Mouse (Mus musculus): ENCODE measurements at regions not wholly inside any gene's neighbourhood (a gene's known extent, or its start where the extent isn't known, plus 50 kb on each side); places are given as distances from the start of the nearest gene placed in this dataset.
"Not testable (repeated sequence)": the region's sequence is repeated elsewhere in the genome, so short reads cannot be mapped to it uniquely, and the experiment has no call there.

DNA sequence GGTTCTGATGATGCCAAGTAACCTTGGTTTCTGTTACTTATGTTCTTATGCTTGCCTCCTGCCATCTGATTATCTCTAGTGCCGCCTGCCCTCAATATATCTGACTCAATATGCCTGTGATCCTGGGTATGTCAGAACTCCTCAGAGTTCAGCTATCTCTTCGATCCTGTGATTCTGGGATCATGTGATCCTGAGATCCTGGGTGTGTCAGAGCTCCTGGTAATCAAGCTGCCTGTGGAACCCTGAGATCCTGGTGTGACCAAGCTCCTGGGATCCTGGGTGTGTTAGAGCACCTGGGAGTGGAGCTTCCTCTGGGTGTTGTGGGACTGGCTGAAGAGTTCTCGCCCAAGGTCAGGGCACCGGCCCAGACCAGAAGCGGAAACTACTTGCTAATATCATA, 147.1 kb upstream of the Gm37988 start:
- not testable (repeated sequence) for H3K9me3 ChIP-seq (replicated peaks; ENCODE audit: control insufficient read depth, low read length); H3K4me1 ChIP-seq (ENCODE audit: control insufficient read depth, insufficient read depth, low read length); H3K27me3 ChIP-seq (ENCODE audit: control insufficient read depth, insufficient read depth, low read length); ATAC-seq (ENCODE audit: insufficient read depth, low FRiP score); H3K4me3 ChIP-seq (replicated peaks; ENCODE audit: low read length); H3K4me2 ChIP-seq (ENCODE audit: low read depth, low read length); H3K9ac ChIP-seq (ENCODE audit: low read length); H3K27ac ChIP-seq (ENCODE audit: low read length); H3K36me3 ChIP-seq (ENCODE audit: control insufficient read depth, insufficient read depth, low read length)
- WGBS, result 88% methylated on average over 5 of the region's 5 CpGs

DNA sequence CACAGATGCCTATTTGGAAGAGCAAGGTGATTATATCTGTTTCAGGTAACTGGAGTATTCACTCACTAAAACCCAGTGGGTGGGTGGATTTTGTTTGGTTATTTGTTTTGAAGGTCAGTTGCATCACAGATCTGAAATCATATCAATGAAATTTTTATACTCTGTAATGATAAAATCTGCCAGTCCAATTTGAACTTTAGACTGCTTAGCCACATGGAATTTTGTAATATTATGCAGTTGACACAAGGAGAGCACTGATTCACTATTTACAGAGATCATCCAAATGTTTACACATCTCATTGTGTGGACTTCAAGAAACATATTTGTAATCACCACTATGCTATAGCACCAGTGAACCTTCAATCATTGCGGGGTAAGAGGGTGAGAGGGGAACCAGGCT, 145.9 kb upstream of the Gm37988 start:
- no peak for ATAC-seq (ENCODE audit: insufficient read depth, low FRiP score)
- Histone ChIP-seq H3K36me3 (ENCODE audit: control insufficient read depth, insufficient read depth, low read length) (no peaks in the 10 kb centered on the region), H3K9me3 (replicated peaks; ENCODE audit: control insufficient read depth, low read length) (no peaks in the 10 kb centered on the region), H3K4me3 (replicated peaks; ENCODE audit: low read length) (no peak overlapping the region), H3K4me2 (ENCODE audit: low read depth, low read length) (no peak overlapping the region), H3K9ac (ENCODE audit: low read length) (no peak overlapping the region), H3K27me3 (ENCODE audit: control insufficient read depth, insufficient read depth, low read length) (no peaks in the 10 kb centered on the region), H3K4me1 (ENCODE audit: control insufficient read depth, insufficient read depth, low read length) (no peaks in the 10 kb centered on the region), H3K27ac (ENCODE audit: low read length) (no peak overlapping the region)
- WGBS, result 80% methylated on average over 1 of the region's 1 CpGs

DNA sequence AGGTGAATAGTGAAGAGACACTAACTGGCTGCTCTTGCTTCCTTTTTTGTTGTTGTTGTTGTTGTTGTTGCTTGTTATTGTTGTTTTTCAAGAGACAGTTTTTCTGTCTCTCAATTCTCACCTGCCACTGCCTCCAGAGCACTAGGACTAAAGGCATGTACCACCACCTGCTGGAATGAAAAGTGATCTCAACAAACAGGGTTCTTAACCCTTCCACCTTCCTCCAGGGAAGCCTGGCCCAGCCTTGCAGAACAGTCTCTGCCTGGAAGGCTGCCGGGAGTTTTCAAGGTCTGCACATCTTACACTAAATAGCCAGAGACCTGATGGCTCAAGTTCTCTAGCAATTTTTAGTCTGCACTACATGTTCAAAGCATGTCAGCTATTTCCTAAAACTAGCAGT, 138.0 kb upstream of the Gm37988 start:
- no peak for ATAC-seq (ENCODE audit: insufficient read depth, low FRiP score)
- 35% methylated on average over 1 of the region's 1 CpGs for WGBS
- no peak overlapping the region for H3K4me2 ChIP-seq (ENCODE audit: low read depth, low read length)
- H3K4me1 ChIP-seq (ENCODE audit: control insufficient read depth, insufficient read depth, low read length), result peaks cover 9% of the 10 kb centered on the region; the same call in 1 of the 2 replicates
- H3K4me3 ChIP-seq (replicated peaks; ENCODE audit: low read length), result no peak overlapping the region
- H3K36me3 ChIP-seq (ENCODE audit: control insufficient read depth, insufficient read depth, low read length), result no peaks in the 10 kb centered on the region
- no peak overlapping the region for H3K9ac ChIP-seq (ENCODE audit: low read length)
- H3K27me3 ChIP-seq (ENCODE audit: control insufficient read depth, insufficient read depth, low read length), result no peaks in the 10 kb centered on the region
- no peak overlapping the region for H3K27ac ChIP-seq (ENCODE audit: low read length)
- H3K9me3 ChIP-seq (replicated peaks; ENCODE audit: control insufficient read depth, low read length), result no peaks in the 10 kb centered on the region

DNA sequence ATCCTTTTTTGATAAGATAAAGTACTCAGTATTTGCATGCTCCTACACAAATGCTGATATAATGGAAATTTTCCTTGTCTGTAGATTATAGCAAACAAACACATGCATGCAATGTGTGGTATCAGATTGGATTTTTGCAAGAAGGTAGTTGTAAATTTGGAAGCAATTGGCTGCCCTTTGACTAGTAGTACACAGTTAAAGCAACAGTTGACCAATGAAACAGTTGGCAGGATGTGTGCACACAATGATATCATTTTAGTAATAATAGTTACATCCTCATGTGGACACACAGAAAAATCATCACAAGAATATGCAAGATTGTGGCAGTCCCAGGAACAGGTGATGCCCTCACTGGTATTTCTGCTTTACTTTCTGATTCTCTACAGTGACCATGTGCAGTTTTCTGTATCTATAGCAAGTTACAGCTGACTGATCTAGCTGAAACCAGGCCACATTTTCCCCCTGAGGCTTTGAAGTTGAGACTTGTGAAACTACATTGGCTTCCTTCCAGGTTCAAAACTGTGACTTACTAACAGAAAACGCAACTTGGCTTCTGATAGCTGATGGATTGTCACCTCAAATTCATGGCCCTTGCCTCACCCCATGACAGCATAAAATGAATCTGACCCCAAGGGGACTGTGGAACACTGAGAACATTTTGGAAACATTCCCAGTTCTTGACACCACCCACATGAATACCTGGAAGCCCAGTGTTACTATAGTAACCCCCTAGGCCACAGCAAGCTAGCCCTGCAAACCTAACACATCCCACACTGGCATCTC, 136.3 kb upstream of the Gm37988 start:
- no peaks in the 10 kb centered on the region for H3K36me3 ChIP-seq (ENCODE audit: control insufficient read depth, insufficient read depth, low read length)
- peaks cover 9% of the 10 kb centered on the region; the same call in 1 of the 2 replicates for H3K4me1 ChIP-seq (ENCODE audit: control insufficient read depth, insufficient read depth, low read length)
- no peak overlapping the region for H3K4me2 ChIP-seq (ENCODE audit: low read depth, low read length)
- H3K9me3 ChIP-seq (replicated peaks; ENCODE audit: control insufficient read depth, low read length), result no peaks in the 10 kb centered on the region
- H3K27ac ChIP-seq (ENCODE audit: low read length), result no peak overlapping the region
- H3K27me3 ChIP-seq (ENCODE audit: control insufficient read depth, insufficient read depth, low read length), result no peaks in the 10 kb centered on the region
- no peak overlapping the region for H3K9ac ChIP-seq (ENCODE audit: low read length)
- H3K4me3 ChIP-seq (replicated peaks; ENCODE audit: low read length), result no peak overlapping the region
- 35% methylated on average over 1 of the region's 1 CpGs for WGBS
- ATAC-seq (ENCODE audit: insufficient read depth, low FRiP score), result peak; percentile 53

DNA sequence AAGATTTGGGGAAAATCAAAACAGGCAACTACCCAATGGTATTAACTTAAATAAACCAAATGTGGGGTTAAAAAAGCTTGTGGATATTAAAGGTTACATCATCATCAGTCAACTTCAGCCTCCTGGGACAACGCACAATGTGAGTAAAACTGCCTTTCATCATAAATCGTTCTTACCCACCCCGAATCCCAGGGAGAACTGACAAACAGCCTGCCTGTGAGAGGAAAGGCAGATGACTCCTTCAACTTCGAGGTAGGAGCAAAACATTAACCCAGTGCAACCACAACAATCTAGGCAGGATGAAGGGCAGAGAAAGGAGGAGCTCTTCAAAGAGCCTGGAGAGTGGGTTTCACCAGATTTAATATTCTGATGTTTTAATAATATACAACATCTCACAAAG, 135.3 kb upstream of the Gm37988 start:
- no peak overlapping the region for H3K27ac ChIP-seq (ENCODE audit: low read length)
- no peak overlapping the region for H3K4me2 ChIP-seq (ENCODE audit: low read depth, low read length)
- H3K36me3 ChIP-seq (ENCODE audit: control insufficient read depth, insufficient read depth, low read length), result no peaks in the 10 kb centered on the region
- H3K9ac ChIP-seq (ENCODE audit: low read length), result no peak overlapping the region
- no peaks in the 10 kb centered on the region for H3K27me3 ChIP-seq (ENCODE audit: control insufficient read depth, insufficient read depth, low read length)
- WGBS, result 11% methylated on average over 4 of the region's 4 CpGs
- no peak overlapping the region for H3K4me3 ChIP-seq (replicated peaks; ENCODE audit: low read length)
- peaks cover 9% of the 10 kb centered on the region; the same call in 1 of the 2 replicates for H3K4me1 ChIP-seq (ENCODE audit: control insufficient read depth, insufficient read depth, low read length)
- ATAC-seq (ENCODE audit: insufficient read depth, low FRiP score), result no peak
- no peaks in the 10 kb centered on the region for H3K9me3 ChIP-seq (replicated peaks; ENCODE audit: control insufficient read depth, low read length)

DNA sequence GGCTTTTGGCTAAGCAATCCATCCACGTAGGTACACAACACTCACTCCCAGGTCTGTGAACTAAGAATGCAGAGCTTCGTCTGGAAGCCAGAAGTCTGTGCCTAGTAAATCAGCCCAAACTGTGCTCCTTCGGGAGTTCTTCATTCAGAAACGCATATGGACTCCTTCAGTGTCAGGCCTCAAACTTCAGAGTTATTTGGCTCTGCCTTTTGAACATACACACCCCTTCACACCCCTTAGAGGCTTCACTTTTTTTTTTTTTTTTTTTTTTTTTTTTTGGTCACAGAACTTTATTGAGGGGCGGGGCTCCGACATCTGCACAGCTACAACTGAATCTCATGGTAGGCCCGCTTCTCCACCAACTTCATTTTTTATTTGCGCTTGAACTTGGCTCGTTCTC, 120.1 kb upstream of the Gm37988 start:
- Histone ChIP-seq H3K4me2 (ENCODE audit: low read depth, low read length) (no peak overlapping the region), H3K9ac (ENCODE audit: low read length) (no peak overlapping the region), H3K27me3 (ENCODE audit: control insufficient read depth, insufficient read depth, low read length) (no peaks in the 10 kb centered on the region), H3K9me3 (replicated peaks; ENCODE audit: control insufficient read depth, low read length) (no peaks in the 10 kb centered on the region), H3K36me3 (ENCODE audit: control insufficient read depth, insufficient read depth, low read length) (no peaks in the 10 kb centered on the region), H3K27ac (ENCODE audit: low read length) (no peak overlapping the region), H3K4me3 (replicated peaks; ENCODE audit: low read length) (no peak overlapping the region), H3K4me1 (ENCODE audit: control insufficient read depth, insufficient read depth, low read length) (no peaks in the 10 kb centered on the region)
- 88% methylated on average over 9 of the region's 9 CpGs for WGBS
- ATAC-seq (ENCODE audit: insufficient read depth, low FRiP score), result no peak

DNA sequence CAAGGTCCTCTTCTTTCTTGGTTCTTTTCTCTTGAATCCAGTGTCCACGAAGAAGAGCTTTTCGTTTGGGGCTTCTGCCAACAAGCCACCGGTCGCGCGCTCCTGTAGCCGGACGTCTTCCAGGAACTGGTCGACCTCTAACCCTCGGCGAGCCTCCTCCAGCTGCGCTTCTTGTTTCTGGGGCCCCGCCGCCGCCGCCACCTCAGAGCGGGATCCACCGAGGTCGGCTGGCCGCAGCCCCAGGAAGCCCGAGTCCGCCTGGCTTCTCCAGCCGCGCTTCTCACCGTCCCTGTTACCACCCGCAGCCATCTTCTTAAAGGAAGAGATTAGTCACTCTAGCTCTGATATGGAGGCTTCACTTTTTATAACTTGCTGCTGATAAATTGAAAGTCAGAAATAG, 118.6 kb upstream of the Gm37988 start:
- Histone ChIP-seq H3K9ac (ENCODE audit: low read length) (0 out of 2 replicates have a peak overlapping the region, but pooled peaks have one; percentile 26), H3K27ac (ENCODE audit: low read length) (no peak overlapping the region), H3K4me1 (ENCODE audit: control insufficient read depth, insufficient read depth, low read length) (no peaks in the 10 kb centered on the region), H3K4me2 (ENCODE audit: low read depth, low read length) (peak overlapping the region; percentile 42; the same call in 1 of the 2 replicates), H3K9me3 (replicated peaks; ENCODE audit: control insufficient read depth, low read length) (no peaks in the 10 kb centered on the region), H3K36me3 (ENCODE audit: control insufficient read depth, insufficient read depth, low read length) (no peaks in the 10 kb centered on the region), H3K27me3 (ENCODE audit: control insufficient read depth, insufficient read depth, low read length) (no peaks in the 10 kb centered on the region), H3K4me3 (replicated peaks; ENCODE audit: low read length) (peak overlapping the region; percentile 23; the same call in 1 of the 2 replicates)
- 27% methylated on average over 26 of the region's 26 CpGs for WGBS
- ATAC-seq (ENCODE audit: insufficient read depth, low FRiP score), result no peak

DNA sequence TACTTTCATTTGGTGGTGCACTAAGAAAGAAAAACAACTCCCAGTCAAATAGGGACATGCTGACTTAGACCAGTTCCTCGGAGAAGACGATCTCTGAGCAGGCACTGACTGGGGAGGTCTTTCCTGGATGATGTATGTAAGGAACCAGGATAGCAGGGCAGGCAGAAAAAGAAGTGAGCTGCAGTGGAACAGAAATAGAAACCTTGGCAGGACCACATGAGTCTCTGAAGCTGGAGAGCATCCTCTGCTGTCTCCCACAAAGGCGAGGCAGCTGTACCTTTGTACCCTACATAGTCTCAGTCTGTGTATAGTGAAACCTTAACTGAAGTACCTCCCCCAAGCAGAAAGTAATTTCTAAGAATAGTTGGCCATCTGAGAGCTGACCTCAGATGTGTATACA, 104.4 kb upstream of the Gm37988 start:
- WGBS, result 63% methylated on average over 3 of the region's 3 CpGs
- Histone ChIP-seq H3K36me3 (ENCODE audit: control insufficient read depth, insufficient read depth, low read length) (no peaks in the 10 kb centered on the region), H3K27ac (ENCODE audit: low read length) (no peak overlapping the region), H3K4me3 (replicated peaks; ENCODE audit: low read length) (no peak overlapping the region), H3K4me2 (ENCODE audit: low read depth, low read length) (no peak overlapping the region), H3K9ac (ENCODE audit: low read length) (no peak overlapping the region), H3K9me3 (replicated peaks; ENCODE audit: control insufficient read depth, low read length) (no peaks in the 10 kb centered on the region), H3K4me1 (ENCODE audit: control insufficient read depth, insufficient read depth, low read length) (no peaks in the 10 kb centered on the region), H3K27me3 (ENCODE audit: control insufficient read depth, insufficient read depth, low read length) (no peaks in the 10 kb centered on the region)
- ATAC-seq (ENCODE audit: insufficient read depth, low FRiP score), result no peak

DNA sequence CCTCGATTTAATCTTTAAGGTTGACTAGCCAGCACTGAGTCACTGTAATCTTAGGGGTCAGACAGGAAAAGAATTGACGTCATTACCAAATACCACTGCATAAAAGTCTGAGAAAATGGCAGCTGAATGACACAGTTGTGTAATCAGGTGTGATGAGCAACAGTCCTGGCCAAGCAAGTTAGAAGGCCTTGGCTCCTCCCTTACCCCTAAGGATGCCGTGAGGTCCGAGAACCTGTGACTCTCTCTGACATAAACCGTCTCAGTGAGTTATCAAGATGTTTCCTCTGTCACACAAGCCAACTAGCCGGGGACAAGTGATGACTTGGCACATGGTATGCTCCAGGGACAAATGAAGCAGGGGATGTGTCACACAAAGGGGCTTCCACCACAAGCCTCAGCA, 101.5 kb upstream of the Gm37988 start:
- ATAC-seq (ENCODE audit: insufficient read depth, low FRiP score), result no peak
- Histone ChIP-seq H3K4me1 (ENCODE audit: control insufficient read depth, insufficient read depth, low read length) (no peaks in the 10 kb centered on the region), H3K9me3 (replicated peaks; ENCODE audit: control insufficient read depth, low read length) (no peaks in the 10 kb centered on the region), H3K4me3 (replicated peaks; ENCODE audit: low read length) (no peak overlapping the region), H3K27ac (ENCODE audit: low read length) (no peak overlapping the region), H3K27me3 (ENCODE audit: control insufficient read depth, insufficient read depth, low read length) (no peaks in the 10 kb centered on the region), H3K9ac (ENCODE audit: low read length) (no peak overlapping the region), H3K36me3 (ENCODE audit: control insufficient read depth, insufficient read depth, low read length) (no peaks in the 10 kb centered on the region), H3K4me2 (ENCODE audit: low read depth, low read length) (no peak overlapping the region)
- WGBS, result 65% methylated on average over 6 of the region's 6 CpGs

Measured in stomach, embryonic 16.5 days (tissue).